In the genomic region with DNA sequence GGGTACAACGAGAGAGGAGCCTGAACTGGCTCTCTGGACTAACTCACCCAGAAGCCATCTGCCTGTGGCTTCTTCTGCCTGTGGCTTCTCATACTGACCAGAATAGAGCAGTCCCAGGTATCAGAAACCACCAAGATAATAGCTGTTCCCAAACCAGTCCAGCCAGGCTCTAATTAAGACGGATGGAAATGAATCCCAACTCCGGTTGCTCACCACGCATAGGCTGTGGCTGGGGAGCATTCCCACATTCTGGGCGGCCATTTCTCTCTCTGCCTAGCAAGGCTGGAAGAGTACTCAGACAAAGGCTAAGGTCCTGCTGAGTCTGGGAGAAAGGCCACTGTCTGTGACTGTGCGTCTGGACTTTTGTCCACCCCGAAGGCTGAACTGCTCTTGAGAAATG, we compare ENCODE assay signal across 26 mouse cellular contexts. TPM values are rescaled to one million over a fixed set of nuclear protein-coding genes. Genes with fewer than 3 reads are reported as not detected.
A peak's percentile ranks its signal among the peaks of the same experiment; 100 is the strongest.
DNase-seq lines count a peak whose midpoint lies in the region; TF ChIP-seq lines count a peak whose summit lies in the region.
"Had no signal": no experiment of that assay in that cellular context is flagged by ENCODE, and none has a peak within 500 bp of the region (broad histone marks: within the 10 kb centered on the region; RNA-seq: fewer than 3 reads in every experiment).

No protein-coding gene starts in this region.

- no peak overlapping the region for H3K4me3 ChIP-seq in gastrocnemius, adult 2 months
- H3K4me3 ChIP-seq in left cerebral cortex, adult 2 months: no peak overlapping the region
- no peak overlapping the region for H3K4me3 ChIP-seq in small intestine, adult 2 months (ENCODE audit: low read depth, low read length)
- H3K4me3 ChIP-seq: embryonic facial prominence, embryonic 10.5 days; embryonic facial prominence, embryonic 15.5 days; forebrain, embryonic 13.5 days; heart, embryonic 12.5 days; hindbrain, embryonic 15.5 days; limb, embryonic 12.5 days; liver, embryonic 13.5 days; midbrain, embryonic 13.5 days had no signal

- no peaks in the 10 kb centered on the region for H3K36me3 ChIP-seq in small intestine, adult 2 months (ENCODE audit: control insufficient read depth, insufficient read depth, low read length)
- H3K36me3 ChIP-seq: embryonic facial prominence, embryonic 10.5 days; embryonic facial prominence, embryonic 15.5 days; G1E; heart, embryonic 12.5 days; hindbrain, embryonic 15.5 days; limb, embryonic 12.5 days; liver, embryonic 13.5 days; midbrain, embryonic 13.5 days had no signal

- H3K27ac ChIP-seq in gastrocnemius, adult 2 months: peak overlapping the region; percentile 56; the same call in 1 of the 2 replicates
- H3K27ac ChIP-seq in left cerebral cortex, adult 2 months: peak overlapping the region; percentile 85
- H3K27ac ChIP-seq in small intestine, adult 2 months (ENCODE audit: insufficient read depth, low read depth, low read length): 0 out of 2 replicates have a peak overlapping the region, but pooled peaks have one; percentile 2
- H3K27ac ChIP-seq: embryonic facial prominence, embryonic 10.5 days; embryonic facial prominence, embryonic 15.5 days; forebrain, embryonic 13.5 days; hindbrain, embryonic 15.5 days; limb, embryonic 12.5 days; liver, embryonic 13.5 days; macrophage; midbrain, embryonic 13.5 days had no signal

- peak; percentile 10 for DNase-seq in cerebellum, adult 9-11 months
- no peak for DNase-seq in cerebellum, adult 9-10 months
- DNase-seq in gastrocnemius, adult 2 months: no peak
- DNase-seq in gastrocnemius, postnatal 25 days: no peak
- DNase-seq in left cerebral cortex, adult 2 months (ENCODE audit: extremely low spot score in 1 of 2, low spot score in 2 of 2): no peak
- DNase-seq in left cerebral cortex, postnatal 14 days (ENCODE audit: low spot score in 2 of 2): no peak
- DNase-seq: adrenal gland, postnatal 14 days; cerebellum, adult 11 months; gastrocnemius, postnatal 10 days; kidney, adult 2 months; kidney, postnatal 36 days; liver, embryonic 13.5 days; lung, adult 18-20 months; thymus, postnatal 4 days had no signal

- peaks cover 6% of the 10 kb centered on the region for H3K4me1 ChIP-seq in small intestine, adult 2 months (ENCODE audit: control insufficient read depth, insufficient read depth, insufficient read length, low read length)

- no peak for TF ChIP-seq CTCF in gastrocnemius, adult 2 months (IDR thresholded peaks at IDR 0.05)
- no peak for TF ChIP-seq CTCF in left cerebral cortex, adult 2 months (IDR thresholded peaks at IDR 0.05)
- no peak for TF ChIP-seq CTCF in small intestine, adult 2 months (IDR thresholded peaks at IDR 0.05; ENCODE audit: extremely low read depth, insufficient read length, insufficient replicate concordance, low read depth, low read length)

- intact Hi-C loops in gastrocnemius, adult 2 months (cut with DNase I): no loop called here
- intact Hi-C loops in left cerebral cortex, adult 2 months (cut with DNase I): loop anchor here (1.0 to 10.0 kb wide), 2 partner anchors 76 to 438 kb away; no protein-coding TSS in a partner anchor
- intact Hi-C loops in left cerebral cortex, postnatal 14 days (cut with DNase I): loop anchor here (5.0 to 10.0 kb wide), 2 partner anchors 40 to 88 kb away; no protein-coding TSS in a partner anchor

- TF ChIP-seq POLR2A in small intestine, adult 2 months (IDR thresholded peaks at IDR 0.05; ENCODE audit: low read depth, low read length): no peak

- WGBS in small intestine, adult 2 months: 88% methylated on average over 7 of the region's 7 CpGs

- H3K27me3 ChIP-seq in small intestine, adult 2 months (ENCODE audit: control insufficient read depth, insufficient read depth, low read length): no peaks in the 10 kb centered on the region
- H3K27me3 ChIP-seq: hindbrain, embryonic 15.5 days had no signal

RNA-seq across cellular contexts. Expression of gene Fam20a, which starts 5.1 kb away (rescaled TPM):
- total RNA-seq in gastrocnemius, adult 2 months (2021): 1 to 10 TPM; 1.2 to 2.7 TPM
- total RNA-seq in gastrocnemius, postnatal 25 days (2021): 1 to 10 TPM; 2.1 to 3.0 TPM
- total RNA-seq in left cerebral cortex, adult 2 months (2021): 10 to 100 TPM; 14.7 to 17.8 TPM
- total RNA-seq in left cerebral cortex, postnatal 14 days (2021): 10 to 100 TPM; 17.1 to 19.1 TPM
- 12.1 and 25.3 TPM in 2 replicates for polyA plus RNA-seq in small intestine, adult 2 months (2012; rRNA removed)
- total RNA-seq: granulocyte monocyte progenitor cell, adult 5-6 weeks; hematopoietic stem cell, adult 5-6 weeks had no signal
- polyA plus RNA-seq: G1E, macrophage had no signal

Comparison
In these comparisons a context has a peak if more than half of its experiments do, and no peak if none do; other contexts are left out.
1. H3K27ac ChIP-seq: peak in every context shown above with its lines; median percentile 85 in left cerebral cortex, adult 2 months; 56 in gastrocnemius, adult 2 months; 2 in small intestine, adult 2 months.